Mouse (Mus musculus) ES-Bruce4 (cell line): Measurements from ENCODE around the gene Hyal2.
A peak's percentile ranks its signal among the peaks of the same experiment; 100 is the strongest.

Experiments
- CTCF ChIP-seq: IDR thresholded peaks from one replicate; pipeline ENCODE4 v1.8.1; 2011; ENCODE audit warnings: low read depth, low read length
- EP300 ChIP-seq: IDR thresholded peaks from 2 replicates; pipeline ENCODE4 v1.6.1; 2011; ENCODE audit warnings: low read depth, low read length; ENCODE audit not compliant: insufficient read depth
- POLR2A ChIP-seq: IDR thresholded peaks from one replicate; pipeline ENCODE4 v1.8.1; 2011; ENCODE audit warnings: low read length; ENCODE audit not compliant: insufficient read depth

- TF ChIP-seq POLR2A, result no peak
- no peak for TF ChIP-seq CTCF
- TF ChIP-seq EP300, result peak; percentile 96
Measured at GRCm38 (mm10) chr9:107575579-107576356, 8.0 kb downstream of the Hyal2 start.
